Mouse (Mus musculus): ENCODE data around the gene Daam1.

GRCm38 (mm10) chr12:71969941-71970629 is 139.2 kb downstream of the Daam1 start:
- TF ChIP-seq CTCF (IDR thresholded peaks at IDR 0.05; ENCODE audit: extremely low read depth, insufficient read depth, low read length) (no peak), POLR2A (IDR thresholded peaks at IDR 0.05; ENCODE audit: extremely low read depth, insufficient read depth, low read length) (no peak)

Data from cortical plate, adult 2 months (tissue).